Mouse (Mus musculus) midbrain, embryonic 10.5 days (tissue): ENCODE measurements at regions not wholly inside any gene's neighbourhood (a gene's known extent, or its start where the extent isn't known, plus 50 kb on each side); places are given as distances from the start of the nearest gene placed in this dataset.

ENCODE experiments used
- DNase-seq: peaks from one replicate; pipeline ENCODE4 v3.0.0-alpha.2; 2017; ENCODE audit warnings: low spot score
- H3K27ac ChIP-seq: fragments of 300-500 bp; sonication (generic); replicated peaks from 2 replicates; pipeline ENCODE4 v1.5.1; 2016; ENCODE audit warnings: mild to moderate bottlenecking
- H3K27me3 ChIP-seq: fragments of 300-500 bp; sonication (generic); 2 replicates; pipeline ENCODE4 v1.6.1; 2016; ENCODE audit warnings: low read depth, mild to moderate bottlenecking; ENCODE audit not compliant: poor library complexity, severe bottlenecking
- H3K36me3 ChIP-seq: fragments of 300-500 bp; sonication (generic); 2 replicates; pipeline ENCODE4 v1.6.1; 2016; ENCODE audit warnings: mild to moderate bottlenecking, moderate library complexity
- H3K4me1 ChIP-seq: fragments of 300-500 bp; sonication (generic); 2 replicates; pipeline ENCODE4 v1.6.1; 2016
- H3K4me3 ChIP-seq: fragments of 300-500 bp; sonication (generic); 2 replicates; pipeline ENCODE4 v1.5.1; 2016; ENCODE audit warnings: mild to moderate bottlenecking, moderate library complexity
- H3K9me3 ChIP-seq: fragments of 300-500 bp; sonication (generic); replicated peaks from 2 replicates; pipeline ENCODE4 v1.6.1; 2016; ENCODE audit warnings: mild to moderate bottlenecking
- WGBS: fragments of 180-500 bp; shearing (Covaris S2); methylation state at CpG from one replicate; pipeline ENCODE4 v1.1.7; 2016; 5-methylcytosine and 5-hydroxymethylcytosine counted together

DNA sequence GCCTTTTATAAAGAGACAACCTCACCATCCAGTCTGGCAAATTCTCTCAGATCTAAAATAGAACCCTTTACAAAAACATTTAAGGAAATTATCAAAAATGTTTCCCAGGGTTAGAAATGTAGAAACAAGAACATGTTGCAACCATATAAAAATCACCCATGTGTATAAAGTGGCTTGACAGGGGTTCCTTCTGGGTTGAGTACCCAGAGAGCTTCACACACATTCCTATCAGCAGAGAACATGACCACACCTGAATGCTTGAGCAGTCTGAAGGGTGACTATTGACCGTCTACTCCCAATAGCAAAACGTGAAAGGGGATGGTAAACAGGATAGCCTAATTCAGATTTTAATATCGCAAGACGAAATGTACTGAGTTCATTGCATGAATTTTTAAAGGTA is 57.8 kb upstream of the Zfand5 start:
- Histone ChIP-seq H3K4me1 (no peaks in the 10 kb centered on the region), H3K4me3 (no peak overlapping the region), H3K36me3 (no peaks in the 10 kb centered on the region), H3K27ac (no peak overlapping the region), H3K27me3 (no peaks in the 10 kb centered on the region), H3K9me3 (no peaks in the 10 kb centered on the region; the same call in 1 of the 2 replicates)
- DNase-seq = no peak
- WGBS = 94% methylated on average over 4 of the region's 4 CpGs

DNA sequence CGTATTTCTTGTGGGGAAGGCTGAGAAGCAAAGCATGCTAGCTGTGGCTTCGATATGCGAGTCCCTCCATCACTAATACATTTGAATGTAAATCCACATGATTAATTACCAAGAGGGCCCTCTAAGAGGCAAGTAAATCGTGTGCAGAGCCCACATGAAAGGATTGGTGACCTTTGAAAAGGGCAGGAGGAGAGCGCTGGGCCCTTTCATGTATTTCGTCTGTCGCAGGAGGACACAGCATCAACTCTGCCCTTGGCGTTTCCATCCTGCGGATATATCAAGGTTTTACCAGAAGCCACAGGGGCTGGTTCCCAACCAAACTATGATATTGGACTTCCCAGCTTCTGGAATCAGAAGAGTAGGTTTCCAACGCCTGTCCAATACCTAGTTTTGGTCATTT is 78.6 kb upstream of the Zfand5 start:
- no peaks in the 10 kb centered on the region for H3K4me1 ChIP-seq
- H3K27me3 ChIP-seq = no peaks in the 10 kb centered on the region
- H3K36me3 ChIP-seq = no peaks in the 10 kb centered on the region
- H3K9me3 ChIP-seq = no peaks in the 10 kb centered on the region
- no peak for DNase-seq
- H3K4me3 ChIP-seq = no peak overlapping the region
- H3K27ac ChIP-seq = no peak overlapping the region
- WGBS = 84% methylated on average over 10 of the region's 10 CpGs

DNA sequence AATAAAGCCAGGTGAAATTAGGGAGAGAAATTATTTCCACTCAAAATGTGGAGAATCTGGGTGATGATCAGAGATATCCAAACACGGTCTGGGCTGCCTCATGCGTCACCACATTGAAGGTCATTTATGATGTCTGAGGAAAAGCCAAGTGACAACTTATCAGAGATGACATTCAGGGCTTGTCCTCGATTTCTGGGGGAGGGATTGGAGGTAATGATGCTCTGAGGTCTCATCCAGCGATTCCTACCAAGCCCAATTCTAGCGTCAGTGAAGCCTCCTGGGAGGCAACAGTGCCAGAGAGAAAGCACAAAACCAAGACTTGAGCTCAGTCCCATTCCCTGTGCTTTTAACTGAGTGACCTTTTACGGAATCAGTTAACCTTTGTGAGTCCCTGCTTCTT is 79.5 kb upstream of the Zfand5 start:
- H3K27me3 ChIP-seq = no peaks in the 10 kb centered on the region
- no peak for DNase-seq
- no peaks in the 10 kb centered on the region for H3K4me1 ChIP-seq
- H3K36me3 ChIP-seq = no peaks in the 10 kb centered on the region
- H3K9me3 ChIP-seq = no peaks in the 10 kb centered on the region
- no peak overlapping the region for H3K27ac ChIP-seq
- H3K4me3 ChIP-seq = no peak overlapping the region
- 83% methylated on average over 6 of the region's 6 CpGs for WGBS

- H3K4me3 ChIP-seq = no peak overlapping the region
- DNase-seq = no peak
- no peaks in the 10 kb centered on the region for H3K36me3 ChIP-seq
- H3K27ac ChIP-seq = no peak overlapping the region
- no peaks in the 10 kb centered on the region for H3K9me3 ChIP-seq
- H3K27me3 ChIP-seq = no peaks in the 10 kb centered on the region
- H3K4me1 ChIP-seq = no peaks in the 10 kb centered on the region
- 81% methylated on average over 4 of the region's 4 CpGs for WGBS
Observed at GRCm38 (mm10) chr19:21189216-21189615, 82.9 kb upstream of the Zfand5 start.

DNA sequence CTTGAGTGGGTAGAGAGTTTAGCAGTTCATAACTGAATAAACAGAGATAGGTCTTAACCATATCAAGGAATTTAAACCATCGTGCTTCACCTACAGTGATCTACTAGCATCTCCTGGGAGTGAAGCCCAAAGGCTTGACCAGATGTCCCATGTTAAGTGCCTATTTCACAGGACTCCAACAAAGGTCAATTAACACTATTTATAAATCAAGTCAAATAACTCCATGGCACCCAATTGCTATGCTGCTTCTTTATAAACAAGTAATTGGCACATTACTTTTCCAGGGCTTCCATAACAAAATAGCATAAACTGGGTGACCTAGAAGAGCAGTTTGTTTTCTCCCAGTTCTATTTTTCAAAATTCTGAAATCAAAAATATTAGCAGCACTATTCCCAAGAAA is 85.4 kb upstream of the Zfand5 start:
- Histone ChIP-seq H3K27ac (no peak overlapping the region), H3K4me1 (peaks cover 6% of the 10 kb centered on the region), H3K9me3 (0 out of 2 replicates have a peak, but pooled peaks cover 2% of the 10 kb centered on the region), H3K36me3 (no peaks in the 10 kb centered on the region), H3K27me3 (no peaks in the 10 kb centered on the region), H3K4me3 (no peak overlapping the region)
- 100% methylated on average over 1 of the region's 1 CpGs for WGBS
- no peak for DNase-seq

DNA sequence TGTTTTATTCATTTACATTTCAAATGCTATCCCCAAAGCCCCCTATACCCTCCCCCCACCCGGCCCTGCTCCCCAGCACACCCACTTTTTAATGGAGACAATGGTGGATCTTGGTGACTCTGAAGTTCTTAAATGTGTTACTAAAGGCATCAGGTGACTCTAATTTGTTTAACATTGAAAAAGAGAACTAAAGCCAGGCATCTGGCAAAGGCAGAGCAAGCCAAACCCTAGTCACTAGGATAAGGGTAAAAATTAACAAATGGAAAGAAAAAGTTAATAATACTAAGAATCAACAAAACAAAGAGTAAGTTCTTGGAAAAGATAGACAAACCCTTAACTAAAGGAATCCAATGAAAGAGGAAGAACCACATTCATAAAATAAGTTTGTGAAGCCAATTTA is 86.1 kb upstream of the Zfand5 start:
- H3K9me3 ChIP-seq = 0 out of 2 replicates have a peak, but pooled peaks cover 8% of the 10 kb centered on the region
- H3K27me3 ChIP-seq = no peaks in the 10 kb centered on the region
- DNase-seq = no peak
- peaks cover 6% of the 10 kb centered on the region for H3K4me1 ChIP-seq
- no peak overlapping the region for H3K4me3 ChIP-seq
- no peaks in the 10 kb centered on the region for H3K36me3 ChIP-seq
- 75% methylated on average over 1 of the region's 1 CpGs for WGBS
- H3K27ac ChIP-seq = no peak overlapping the region

DNA sequence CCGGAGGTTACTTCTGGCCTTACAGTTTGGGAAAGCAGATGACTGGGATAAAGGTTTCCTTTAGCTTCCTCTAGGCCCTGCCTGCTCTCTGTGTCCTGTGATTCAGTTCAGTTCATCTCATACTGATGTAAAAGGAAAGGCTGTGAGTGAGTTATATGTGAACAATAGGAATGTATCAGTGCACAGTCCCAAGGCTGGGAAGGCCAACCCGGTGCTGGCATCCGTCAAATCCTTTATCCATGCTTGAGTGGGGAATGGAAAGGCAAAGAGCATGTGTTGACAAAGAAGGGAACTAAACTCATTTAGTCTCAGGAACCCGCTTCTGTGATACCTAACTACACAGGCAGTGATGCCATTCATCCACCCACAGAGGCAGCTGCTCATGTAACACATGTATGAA is 89.0 kb upstream of the Zfand5 start:
- 0 out of 2 replicates have a peak, but pooled peaks cover 8% of the 10 kb centered on the region for H3K9me3 ChIP-seq
- no peaks in the 10 kb centered on the region for H3K36me3 ChIP-seq
- no peak overlapping the region for H3K27ac ChIP-seq
- WGBS = 79% methylated on average over 4 of the region's 4 CpGs
- peaks cover 6% of the 10 kb centered on the region for H3K4me1 ChIP-seq
- no peak for DNase-seq
- no peak overlapping the region for H3K4me3 ChIP-seq
- H3K27me3 ChIP-seq = no peaks in the 10 kb centered on the region

- Histone ChIP-seq H3K36me3 (no peaks in the 10 kb centered on the region), H3K4me1 (peaks cover 24% of the 10 kb centered on the region), H3K9me3 (0 out of 2 replicates have a peak, but pooled peaks cover 8% of the 10 kb centered on the region), H3K27ac (no peak overlapping the region), H3K27me3 (no peaks in the 10 kb centered on the region), H3K4me3 (no peak overlapping the region)
- WGBS = 85% methylated on average over 1 of the region's 1 CpGs
- DNase-seq = no peak
Observed at GRCm38 (mm10) chr19:21179886-21180285, 92.2 kb upstream of the Zfand5 start.

DNA sequence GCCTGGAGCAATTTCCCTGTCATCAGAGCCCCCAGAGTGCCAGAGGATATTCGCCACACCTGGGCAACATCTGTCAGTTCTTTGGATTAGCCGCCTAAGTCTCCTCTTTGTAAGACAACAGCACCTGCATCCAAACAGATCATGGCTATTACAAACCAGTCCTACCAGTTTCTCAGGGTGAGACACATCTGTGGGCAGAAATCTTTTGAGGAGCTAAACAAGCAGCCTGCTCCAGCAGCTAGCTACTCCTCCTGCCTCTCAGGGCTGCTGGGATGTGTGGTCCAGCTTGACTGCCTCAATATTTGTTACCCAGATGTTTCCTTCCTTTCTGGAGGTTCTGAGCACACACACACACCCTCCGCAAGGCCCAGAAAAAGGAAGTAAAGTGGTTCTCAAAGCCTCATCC is 96.6 kb upstream of the Zfand5 start:
- DNase-seq = no peak

DNA sequence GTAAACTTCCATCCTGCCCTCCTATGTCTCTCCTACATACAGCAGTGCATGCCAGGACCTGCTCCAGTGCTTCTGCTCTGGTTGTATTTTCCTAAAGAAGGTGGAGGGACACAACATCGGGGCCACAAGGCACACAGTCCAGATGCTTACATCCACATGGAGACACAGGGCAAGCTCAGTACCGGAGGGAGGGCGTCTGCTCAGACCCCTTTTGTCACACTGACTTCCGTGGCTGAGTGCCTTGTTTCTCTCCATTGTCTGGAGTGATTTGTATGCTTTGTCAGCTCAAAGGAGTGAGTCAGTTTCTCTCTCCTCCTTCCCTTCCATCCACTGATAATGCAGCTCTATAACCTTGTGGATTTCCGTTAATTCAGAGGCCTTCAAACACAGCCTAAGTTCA is 97.4 kb upstream of the Zfand5 start:
- peak overlapping the region; percentile 64; the same call in 1 of the 2 replicates for H3K27ac ChIP-seq

More for the DNA sequence above, 96.6 kb upstream of the Zfand5 start:
- Histone ChIP-seq H3K27ac (0 out of 2 replicates have a peak overlapping the region, but pooled peaks have one; percentile 42), H3K4me1 (peaks cover 28% of the 10 kb centered on the region), H3K9me3 (no peaks in the 10 kb centered on the region), H3K27me3 (no peaks in the 10 kb centered on the region), H3K4me3 (no peak overlapping the region), H3K36me3 (no peaks in the 10 kb centered on the region)
- 64% methylated on average over 3 of the region's 3 CpGs for WGBS

GRCm38 (mm10) chr19:21173896-21174483 is 98.1 kb upstream of the Zfand5 start:
- Histone ChIP-seq H3K9me3 (no peaks in the 10 kb centered on the region), H3K36me3 (no peaks in the 10 kb centered on the region), H3K4me1 (peaks cover 28% of the 10 kb centered on the region), H3K27ac (peak overlapping the region; percentile 64; the same call in 1 of the 2 replicates), H3K4me3 (no peak overlapping the region), H3K27me3 (no peaks in the 10 kb centered on the region)
- no peak for DNase-seq
- 80% methylated on average over 5 of the region's 5 CpGs for WGBS

More for the DNA sequence above, 97.4 kb upstream of the Zfand5 start:
- peaks cover 28% of the 10 kb centered on the region for H3K4me1 ChIP-seq
- H3K4me3 ChIP-seq = no peak overlapping the region
- no peaks in the 10 kb centered on the region for H3K36me3 ChIP-seq
- WGBS = 50% methylated on average over 5 of the region's 5 CpGs
- H3K27me3 ChIP-seq = no peaks in the 10 kb centered on the region
- no peaks in the 10 kb centered on the region for H3K9me3 ChIP-seq
- DNase-seq = no peak

- no peaks in the 10 kb centered on the region for H3K9me3 ChIP-seq
- H3K36me3 ChIP-seq = no peaks in the 10 kb centered on the region
- H3K4me1 ChIP-seq = peaks cover 42% of the 10 kb centered on the region
- no peak for DNase-seq
- WGBS = 86% methylated on average over 2 of the region's 2 CpGs
- no peak overlapping the region for H3K4me3 ChIP-seq
- no peak overlapping the region for H3K27ac ChIP-seq
- no peaks in the 10 kb centered on the region for H3K27me3 ChIP-seq
Observed at GRCm38 (mm10) chr19:21171191-21171590, 100.9 kb upstream of the Zfand5 start.

DNA sequence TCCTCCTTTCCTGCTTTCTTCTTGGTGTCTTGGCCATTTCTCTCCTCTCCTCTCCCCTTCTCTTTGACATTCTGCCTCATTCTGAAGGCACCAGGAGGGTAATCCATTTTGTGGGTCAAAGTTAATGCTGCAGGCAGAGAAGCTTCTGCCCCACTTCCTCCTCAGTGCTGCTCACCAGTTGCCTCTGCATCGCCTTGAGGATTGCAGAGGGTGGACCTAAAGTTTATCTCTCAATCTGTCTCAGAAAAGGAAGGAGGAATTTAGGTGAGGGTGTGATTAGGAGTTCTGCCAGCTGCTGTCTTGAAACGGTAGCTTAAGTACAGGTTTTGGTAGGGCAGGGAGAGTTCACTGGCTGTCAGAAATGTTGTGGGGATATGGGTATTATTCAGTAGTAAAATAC is 101.3 kb upstream of the Zfand5 start:
- H3K9me3 ChIP-seq = no peaks in the 10 kb centered on the region
- H3K27me3 ChIP-seq = no peaks in the 10 kb centered on the region
- H3K27ac ChIP-seq = no peak overlapping the region
- no peak overlapping the region for H3K4me3 ChIP-seq
- H3K36me3 ChIP-seq = no peaks in the 10 kb centered on the region
- peaks cover 46% of the 10 kb centered on the region for H3K4me1 ChIP-seq
- WGBS = 63% methylated on average over 2 of the region's 2 CpGs
- no peak for DNase-seq
